Mouse (Mus musculus) small intestine, adult 2 months (tissue): ENCODE results near the gene Arih2. TPM values are rescaled to one million over a fixed set of nuclear protein-coding genes. Genes with fewer than 3 reads are reported as not detected.

Experiments
- H3K27ac ChIP-seq: fragments of 200-500 bp; 2 replicates; pipeline ENCODE4 v1.5.1; 2012; ENCODE audit warnings: low read depth, low read length, control low read depth, inconsistent platforms; ENCODE audit not compliant: insufficient read depth
- H3K27me3 ChIP-seq: fragments of 200-500 bp; 2 replicates; pipeline ENCODE4 v1.6.1; 2012; ENCODE audit warnings: mild to moderate bottlenecking, moderate library complexity, low read length, inconsistent platforms; ENCODE audit not compliant: control insufficient read depth, insufficient read depth
- H3K36me3 ChIP-seq: fragments of 200-500 bp; 2 replicates; pipeline ENCODE4 v1.6.1; 2012; ENCODE audit warnings: mild to moderate bottlenecking, low read length, control low read depth, inconsistent platforms; ENCODE audit not compliant: control insufficient read depth, insufficient read depth
- H3K4me1 ChIP-seq: fragments of 200-500 bp; 2 replicates; pipeline ENCODE4 v1.6.1; 2012; ENCODE audit warnings: low read length, inconsistent platforms, mixed read lengths; ENCODE audit not compliant: control insufficient read depth, insufficient read depth, insufficient read length
- H3K4me3 ChIP-seq: fragments of 200-500 bp; 2 replicates; pipeline ENCODE4 v1.5.1; 2012; ENCODE audit warnings: low read depth, mild to moderate bottlenecking, control low read depth, inconsistent platforms, low read length, moderate library complexity
- CTCF ChIP-seq: fragments of 200-500 bp; IDR thresholded peaks from 2 replicates; pipeline ENCODE4 v1.5.1; 2012; ENCODE audit warnings: low read depth, mild to moderate bottlenecking, control low read depth, inconsistent platforms, low read length, moderate library complexity, mixed read lengths; ENCODE audit not compliant: insufficient replicate concordance, insufficient read length; ENCODE audit errors: extremely low read depth
- POLR2A ChIP-seq: fragments of 200-500 bp; IDR thresholded peaks from 2 replicates; pipeline ENCODE4 v1.6.1; 2012; ENCODE audit warnings: low read depth, mild to moderate bottlenecking, control low read depth, inconsistent platforms, low read length, moderate library complexity
- WGBS: fragments of 180-500 bp; shearing (Covaris S2); methylation state at CpG from one replicate; pipeline ENCODE4 v1.1.7; 2018; 5-methylcytosine and 5-hydroxymethylcytosine counted together
- polyA plus RNA-seq: library from polyadenylated mRNA; depleted of rRNA; stranded (reverse); fragments of >200 nt; gene quantifications from 2 replicates; pipeline ENCODE4 v1.2.3, GENCODE M21; 2012; rRNA removed

Gene Arih2
- polyA plus RNA-seq, result 13.1 and 22.4 TPM in 2 replicates

DNA sequence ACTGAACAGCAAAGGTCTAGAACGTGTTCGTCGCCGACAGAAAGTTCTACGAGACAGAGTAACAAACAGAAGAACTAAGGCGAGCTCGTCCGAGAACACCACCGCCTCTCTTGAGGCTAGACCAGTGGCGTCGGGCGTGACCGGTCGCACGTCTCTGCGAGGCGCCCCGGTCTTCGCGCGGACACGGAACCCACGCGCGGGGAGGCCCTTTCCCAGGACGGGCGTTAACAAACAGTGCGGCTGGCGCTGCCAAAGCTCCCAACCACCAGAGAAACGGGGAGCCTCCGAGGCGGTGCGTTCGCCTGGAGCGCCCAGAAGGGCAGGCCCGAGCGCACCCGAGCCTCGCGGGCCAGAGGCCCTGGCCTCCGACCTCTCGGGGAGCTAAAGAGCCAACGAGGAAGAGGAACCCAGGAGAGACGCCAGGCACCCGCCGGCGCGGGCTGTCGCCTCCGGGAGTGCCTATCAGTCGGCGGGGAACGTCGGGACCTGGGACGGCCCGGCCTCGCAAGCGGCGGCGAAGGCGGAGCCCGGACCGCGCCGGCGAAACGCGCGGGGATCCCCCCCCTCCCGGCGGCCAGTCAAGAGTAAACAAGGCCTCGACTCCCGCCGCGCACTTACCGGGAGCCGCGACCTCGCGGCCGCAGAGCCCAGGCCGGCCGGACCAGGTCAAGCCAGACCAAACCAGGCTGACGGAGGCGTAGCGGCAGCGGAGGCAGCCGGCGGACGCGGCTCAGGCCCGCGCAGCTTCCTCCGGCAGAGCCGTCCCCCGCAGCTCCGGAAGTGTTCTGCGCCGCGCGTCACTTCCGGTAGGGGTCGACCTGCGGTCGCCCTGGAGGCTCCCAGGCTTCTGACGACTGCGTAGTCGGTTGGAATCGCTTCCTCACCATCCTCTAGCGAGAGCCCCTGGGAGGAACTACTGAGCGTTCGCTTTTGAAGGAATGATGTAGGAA lies at the start of gene Arih2:
Gene Arih2 (minus strand): TSS at position 776 of the 950 bp plus-strand sequence.
- H3K4me3 ChIP-seq, result peak within 1 kb of the TSS; percentile 79
- TF ChIP-seq CTCF (no peak), POLR2A (peak; percentile 79; the same call in 1 of the 2 replicates)
- H3K4me1 ChIP-seq, result peaks cover 7% of the 10 kb centered on the region; the same call in 1 of the 2 replicates
- no peaks in the 10 kb centered on the region for H3K36me3 ChIP-seq
- no peaks in the 10 kb centered on the region for H3K27me3 ChIP-seq
- peak within 1 kb of the TSS; percentile 87 for H3K27ac ChIP-seq
- under 1% methylated on average over 110 of the region's 112 CpGs for WGBS

GRCm38 (mm10) chr9:108694533-108694932 lies 45.3 kb upstream of the Arih2 start:
- Histone ChIP-seq H3K4me1 (peaks cover 17% of the 10 kb centered on the region; the same call in 1 of the 2 replicates), H3K4me3 (no peak overlapping the region), H3K36me3 (0 out of 2 replicates have a peak, but pooled peaks cover 4% of the 10 kb centered on the region), H3K27me3 (no peaks in the 10 kb centered on the region), H3K27ac (no peak overlapping the region)
- TF ChIP-seq POLR2A (no peak), CTCF (no peak)
- WGBS, result 70% methylated on average over 1 of the region's 1 CpGs

DNA sequence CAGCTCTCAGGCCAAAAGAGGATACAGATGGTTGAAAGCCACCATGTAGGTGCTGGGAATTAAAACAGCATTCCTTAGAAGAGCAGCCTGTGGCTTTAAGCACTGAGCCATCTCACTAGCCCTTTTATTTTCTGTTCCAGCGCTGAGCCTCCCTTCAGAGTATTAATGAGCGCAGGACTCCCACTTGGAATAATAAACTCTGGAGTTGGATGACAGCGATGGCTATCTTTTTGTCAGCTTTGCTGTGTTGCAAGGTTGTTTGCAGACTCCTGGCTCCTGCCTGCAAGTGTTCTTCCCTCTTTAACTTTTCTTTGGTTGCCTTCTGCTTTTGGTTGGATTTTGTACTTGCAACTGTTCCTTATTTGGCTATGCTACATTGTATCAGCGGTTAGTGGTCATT lies 44.8 kb upstream of the Arih2 start:
- Histone ChIP-seq H3K36me3 (0 out of 2 replicates have a peak, but pooled peaks cover 4% of the 10 kb centered on the region), H3K27me3 (no peaks in the 10 kb centered on the region), H3K27ac (no peak overlapping the region), H3K4me3 (no peak overlapping the region), H3K4me1 (peaks cover 21% of the 10 kb centered on the region)
- WGBS, result 26% methylated on average over 4 of the region's 4 CpGs
- no peak for TF ChIP-seq POLR2A
- TF ChIP-seq CTCF, result no peak

GRCm38 (mm10) chr9:108692226-108693041 lies 43.2 kb upstream of the Arih2 start:
- peaks cover 32% of the 10 kb centered on the region for H3K4me1 ChIP-seq
- no peaks in the 10 kb centered on the region for H3K36me3 ChIP-seq
- H3K27me3 ChIP-seq, result no peaks in the 10 kb centered on the region
- H3K27ac ChIP-seq, result peak overlapping the region; percentile 66
- TF ChIP-seq CTCF (0 out of 2 replicates have a peak, but pooled peaks have one; percentile 19), POLR2A (no peak)
- peak overlapping the region; percentile 88 for H3K4me3 ChIP-seq
- WGBS, result under 1% methylated on average over 91 of the region's 92 CpGs

DNA sequence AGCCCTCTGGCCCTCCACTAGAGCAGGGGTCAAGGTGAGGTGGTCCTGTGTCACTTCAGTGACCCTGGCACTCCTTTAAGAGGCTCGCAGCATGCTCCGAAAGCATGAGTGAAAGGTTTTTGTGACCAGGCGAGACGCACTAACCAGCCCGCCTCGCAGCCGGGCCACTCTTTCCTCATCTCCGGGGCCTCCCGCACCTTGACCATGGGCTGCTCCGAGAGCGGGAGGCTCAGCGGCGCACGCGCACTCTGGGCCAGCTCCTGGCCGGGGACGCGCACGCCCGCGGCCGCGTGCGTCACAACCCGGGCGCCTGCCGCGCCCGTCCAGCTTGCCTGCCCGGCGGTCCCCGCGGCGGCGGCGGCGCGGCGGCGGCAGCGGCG lies 42.6 kb upstream of the Arih2 start:
- no peaks in the 10 kb centered on the region for H3K27me3 ChIP-seq
- no peak for TF ChIP-seq CTCF
- peak; percentile 88 for TF ChIP-seq POLR2A
- peak overlapping the region; percentile 86 for H3K27ac ChIP-seq
- no peaks in the 10 kb centered on the region for H3K36me3 ChIP-seq
- H3K4me1 ChIP-seq, result peaks cover 36% of the 10 kb centered on the region
- under 1% methylated on average over 42 of the region's 42 CpGs for WGBS
- peak overlapping the region; percentile 88 for H3K4me3 ChIP-seq

- 31% methylated on average over 8 of the region's 8 CpGs for WGBS
- Histone ChIP-seq H3K27ac (peak overlapping the region; percentile 86), H3K27me3 (no peaks in the 10 kb centered on the region), H3K4me3 (no peak overlapping the region; the same call in 1 of the 2 replicates), H3K4me1 (peaks cover 40% of the 10 kb centered on the region), H3K36me3 (no peaks in the 10 kb centered on the region)
- TF ChIP-seq POLR2A (no peak; the same call in 1 of the 2 replicates), CTCF (no peak)
These were observed 42.2 kb upstream of the Arih2 start for GRCm38 (mm10) chr9:108691371-108691770.

- Histone ChIP-seq H3K36me3 (no peaks in the 10 kb centered on the region), H3K27ac (peak overlapping the region; percentile 86), H3K4me1 (peaks cover 42% of the 10 kb centered on the region), H3K4me3 (no peak overlapping the region), H3K27me3 (no peaks in the 10 kb centered on the region)
- TF ChIP-seq POLR2A, result peak; percentile 8; the same call in 1 of the 2 replicates
- TF ChIP-seq CTCF, result no peak
- WGBS, result 55% methylated on average over 6 of the region's 6 CpGs
These were observed 41.7 kb upstream of the Arih2 start for GRCm38 (mm10) chr9:108690914-108691313.
